Mouse (Mus musculus): ENCODE measurements around the gene Gm9844.

- TF ChIP-seq POLR2A (IDR thresholded peaks at IDR 0.05; ENCODE audit: extremely low read depth, insufficient read depth, low read length) (no peak), CTCF (IDR thresholded peaks at IDR 0.05; ENCODE audit: low read depth, low read length) (no peak)
Measured at GRCm38 (mm10) chr7:24902264-24902629, 40.2 kb downstream of the Gm9844 start.

All from liver, adult 2 months (tissue).